Mouse (Mus musculus): ENCODE data around the gene Btbd35f2. TPM values are rescaled to one million over a fixed set of nuclear protein-coding genes. Genes with fewer than 3 reads are reported as not detected.

Gene Btbd35f2
- not detected for polyA plus RNA-seq (2015; fragmentation: Illumina TruSeq; extraction: RNeasy Lipid Tissue Mini Kit (QIAGEN cat#74804); ENCODE audit: low read depth, low replicate concordance)

GRCm38 (mm10) chrX:32278094-32278493, at the start of gene Btbd35f2:
TSS of gene Btbd35f2 (plus strand) at chrX:32278394.

Other genes with a start within 250 kb of the Btbd35f2 start
- not detected for gene Btbd35f22, start 230.6 kb upstream of the Btbd35f2 start, polyA plus RNA-seq (2015; fragmentation: Illumina TruSeq; extraction: RNeasy Lipid Tissue Mini Kit (QIAGEN cat#74804); ENCODE audit: low read depth, low replicate concordance)